Mouse (Mus musculus) CH12.LX (cell line): Measurements from ENCODE around the gene Stub1. TPM values are rescaled to one million over a fixed set of nuclear protein-coding genes. Genes with fewer than 3 reads are reported as not detected.

Source experiments
- DNase-seq: peaks from one replicate; pipeline ENCODE4 v3.0.0-alpha.2; 2013; ENCODE audit errors: extremely low read depth
- H3K27ac ChIP-seq: 2 replicates; pipeline ENCODE4 v1.5.1; 2012; ENCODE audit warnings: low read depth, mild to moderate bottlenecking, control low read depth, moderate library complexity; ENCODE audit not compliant: insufficient read depth
- H3K27me3 ChIP-seq: replicated peaks from 2 replicates; pipeline ENCODE3; 2012; ENCODE audit warnings: inconsistent platforms
- H3K36me3 ChIP-seq, 2 experiments: replicated peaks in 1 of 2; 2 replicates each; pipeline versions ENCODE3 to v1.6.1; 2012; ENCODE audit warnings: inconsistent platforms in 1 of 2, low read length in 1 of 2, mild to moderate bottlenecking in 1 of 2, mixed read lengths in 1 of 2, moderate library complexity in 1 of 2; ENCODE audit not compliant: control insufficient read depth in 1 of 2, insufficient read depth in 1 of 2
- H3K4me1 ChIP-seq, 2 experiments: 2 replicates each; pipeline ENCODE4 v1.6.1; 2012; ENCODE audit warnings: inconsistent platforms in 1 of 2, moderate library complexity in 1 of 2; ENCODE audit not compliant: insufficient read depth in 2 of 2, control insufficient read depth in 1 of 2
- H3K4me2 ChIP-seq: 2 replicates; pipeline ENCODE4 v1.6.1; 2012; ENCODE audit warnings: low read depth, mild to moderate bottlenecking, control low read depth; ENCODE audit not compliant: poor library complexity, insufficient read depth, severe bottlenecking
- H3K4me3 ChIP-seq, 3 experiments: fragments of 150-350 bp in 1 of 3; sonication (generic) in 1 of 3; replicated peaks in 1 of 3; 2 replicates each; pipeline versions ENCODE3 to v1.5.1; 2011 to 2012; ENCODE audit warnings: low read depth in 2 of 3, low read length in 2 of 3, mild to moderate bottlenecking in 2 of 3, moderate library complexity in 2 of 3, control low read depth in 1 of 3, improper control_type of control experiment in 1 of 3, inconsistent platforms in 1 of 3, mixed read lengths in 1 of 3; ENCODE audit not compliant: poor library complexity in 1 of 3
- H3K79me2 ChIP-seq: replicated peaks from 2 replicates; pipeline ENCODE4 v1.6.1; 2012; ENCODE audit warnings: mild to moderate bottlenecking, moderate library complexity; ENCODE audit not compliant: control insufficient read depth, poor library complexity, insufficient read depth, severe bottlenecking; ENCODE audit errors: extremely low read depth
- H3K9ac ChIP-seq: 2 replicates; pipeline ENCODE4 v1.6.1; 2012; ENCODE audit warnings: low read depth, mild to moderate bottlenecking, control low read depth, moderate library complexity; ENCODE audit not compliant: insufficient read depth
- H3K9me3 ChIP-seq: replicated peaks from 2 replicates; pipeline ENCODE3; 2012; ENCODE audit warnings: low read length, inconsistent platforms, mixed read lengths
- BHLHE40 ChIP-seq: IDR thresholded peaks from 2 replicates; pipeline ENCODE4 v1.6.1; 2011; ENCODE audit warnings: mild to moderate bottlenecking, low read depth, low read length, improper control_type of control experiment
- CHD2 ChIP-seq: IDR thresholded peaks from 2 replicates; pipeline ENCODE4 v1.6.1; 2011; ENCODE audit warnings: low read length, improper control_type of control experiment
- CTCF ChIP-seq, 2 experiments: IDR thresholded peaks in 1 of 2; conservative IDR thresholded peaks in 1 of 2; 2 replicates each; pipeline ENCODE4 v1.5.1; 2011 to 2012; ENCODE audit warnings: low read depth in 2 of 2, low read length in 2 of 2, improper control_type of control experiment in 1 of 2, inconsistent platforms in 1 of 2, mild to moderate bottlenecking in 1 of 2, moderate library complexity in 1 of 2
- GABPA ChIP-seq: IDR thresholded peaks from 2 replicates; pipeline ENCODE4 v1.6.1; 2012; ENCODE audit warnings: low read depth, low read length, improper control_type of control experiment, inconsistent platforms; ENCODE audit not compliant: insufficient replicate concordance
- HCFC1 ChIP-seq: IDR thresholded peaks from 2 replicates; pipeline ENCODE4 v1.6.1; 2012; ENCODE audit warnings: low read depth, mild to moderate bottlenecking, inconsistent platforms, low read length, improper control_type of control experiment
- IRF4 ChIP-seq: IDR thresholded peaks from 2 replicates; pipeline ENCODE4 v1.6.1; 2014; ENCODE audit warnings: low read depth, mild to moderate bottlenecking, inconsistent platforms, low read length, improper control_type of control experiment
- JUN ChIP-seq: IDR thresholded peaks from 2 replicates; pipeline ENCODE4 v1.6.1; 2011; ENCODE audit warnings: low read depth, mild to moderate bottlenecking, low read length, improper control_type of control experiment, moderate library complexity; ENCODE audit not compliant: insufficient read depth
- JUND ChIP-seq: conservative IDR thresholded peaks from 2 replicates; pipeline ENCODE4 v1.6.1; 2011; ENCODE audit warnings: low read depth, low read length, improper control_type of control experiment
- MAFK ChIP-seq: IDR thresholded peaks from 2 replicates; pipeline ENCODE4 v1.6.1; 2011; ENCODE audit warnings: low read length, improper control_type of control experiment; ENCODE audit not compliant: insufficient replicate concordance
- MAZ ChIP-seq: IDR thresholded peaks from 2 replicates; pipeline ENCODE4 v1.6.1; 2012; ENCODE audit warnings: low read depth, mild to moderate bottlenecking, inconsistent platforms, low read length, improper control_type of control experiment, moderate library complexity
- MEF2A ChIP-seq: IDR thresholded peaks from 2 replicates; pipeline ENCODE4 v1.6.1; 2014; ENCODE audit warnings: low read depth, mild to moderate bottlenecking, inconsistent platforms, low read length, improper control_type of control experiment, borderline replicate concordance
- MXI1 ChIP-seq: IDR thresholded peaks from 2 replicates; pipeline ENCODE4 v1.6.1; 2011; ENCODE audit warnings: mild to moderate bottlenecking, low read depth, low read length, improper control_type of control experiment
- PAX5 ChIP-seq: IDR thresholded peaks from 2 replicates; pipeline ENCODE4 v1.6.1; 2012; ENCODE audit warnings: low read length, inconsistent platforms, mixed read lengths
- RAD21 ChIP-seq: IDR thresholded peaks from 2 replicates; pipeline ENCODE4 v1.6.1; 2011; ENCODE audit warnings: low read depth, mild to moderate bottlenecking, low read length, improper control_type of control experiment, moderate library complexity
- RCOR1 ChIP-seq: conservative IDR thresholded peaks from 2 replicates; pipeline ENCODE4 v1.6.1; 2012; ENCODE audit warnings: low read depth, mild to moderate bottlenecking, inconsistent platforms, low read length, improper control_type of control experiment
- TBP ChIP-seq: conservative IDR thresholded peaks from 2 replicates; pipeline ENCODE4 v1.6.1; 2011; ENCODE audit warnings: low read depth, low read length, improper control_type of control experiment
- TCF12 ChIP-seq: IDR thresholded peaks from 2 replicates; pipeline ENCODE4 v1.6.1; 2014; ENCODE audit warnings: low read depth, mild to moderate bottlenecking, inconsistent platforms, low read length, improper control_type of control experiment
- USF2 ChIP-seq: conservative IDR thresholded peaks from 2 replicates; pipeline ENCODE4 v1.6.1; 2011; ENCODE audit warnings: low read depth, low read length, improper control_type of control experiment
- ZKSCAN1 ChIP-seq: IDR thresholded peaks from 2 replicates; pipeline ENCODE4 v1.6.1; 2012; ENCODE audit warnings: low read depth, inconsistent platforms, low read length, improper control_type of control experiment, borderline replicate concordance
- ZNF384 ChIP-seq: IDR thresholded peaks from 2 replicates; pipeline ENCODE4 v1.6.1; 2012; ENCODE audit warnings: low read depth, low read length, improper control_type of control experiment, inconsistent platforms
- dilution Hi-C: fragments of 300-500 bp; cut with MboI; formaldehyde crosslinking; loops from 2 replicates; pipeline ENCODE4 v1.14.3; 2020; ENCODE audit warnings: low sequenced_read_pairs; ENCODE audit not compliant: extremely low pct_unique_long_range_greater_than_20kb, extremely low pct_ligation_motif_present
- in situ Hi-C: fragments of 300-500 bp; cut with MboI; formaldehyde crosslinking; loops from 3 replicates; pipeline ENCODE4 v1.14.3; 2019; ENCODE audit warnings: low sequenced_read_pairs, low pct_ligation_motif_present, low pct_unique_long_range_greater_than_20kb, mixed read lengths
- polyA plus RNA-seq: library from polyadenylated mRNA; unstranded; fragments of >175 nt; gene quantifications from 2 replicates; pipeline ENCODE4 v1.2.1, GENCODE M21; 2012; ENCODE audit warnings: low read depth; ENCODE audit not compliant: insufficient read length
- total RNA-seq, 2 experiments: library from RNA; depleted of rRNA; stranded (reverse); fragments of 300-350 nt in 1 of 2; fragments of >200 nt in 1 of 2; gene quantifications; 2 replicates each; pipeline ENCODE4 v1.2.3; 2012 to 2014

Gene Stub1
- total and polyA plus RNA-seq, 3 experiments: 62.9 to 98.3 (median 84.8) TPM

- H3K9ac ChIP-seq: no peak overlapping the region
- H3K27ac ChIP-seq: no peak overlapping the region
- in situ Hi-C loops (loop anchor here (10.0 kb wide), 1 partner anchor 60 kb away; the partner anchor contains the start of gene Mslnl), dilution Hi-C loops (no loop called here)
- H3K27me3 ChIP-seq: peaks cover 17% of the 10 kb centered on the region
- H3K9me3 ChIP-seq: peaks cover 2% of the 10 kb centered on the region
- no peak for DNase-seq
- no peak overlapping the region for H3K4me2 ChIP-seq
- 0 out of 2 replicates have a peak, but pooled peaks cover 3% of the 10 kb centered on the region for H3K79me2 ChIP-seq
- H3K36me3 ChIP-seq: peaks cover 0 to 15% of the 10 kb centered on the region in 2 experiments
- no peak overlapping the region for H3K4me3 ChIP-seq
- peaks cover 14 to 35% of the 10 kb centered on the region in 2 experiments for H3K4me1 ChIP-seq
- TF ChIP-seq CHD2 (no peak), IRF4 (no peak), BHLHE40 (no peak), HCFC1 (no peak), PAX5 (no peak), GABPA (no peak)
Observed at GRCm38 (mm10) chr17:25794998-25795397, 38.2 kb downstream of the Stub1 start.

GRCm38 (mm10) chr17:25794197-25794596 lies 39.0 kb downstream of the Stub1 start:
- dilution Hi-C loops: no loop called here
- Histone ChIP-seq H3K9ac (no peak overlapping the region), H3K9me3 (peaks cover 2% of the 10 kb centered on the region), H3K79me2 (0 out of 2 replicates have a peak, but pooled peaks cover 3% of the 10 kb centered on the region), H3K27ac (no peak overlapping the region), H3K4me1 (peaks cover 14 to 35% of the 10 kb centered on the region in 2 experiments), H3K4me3 (no peak overlapping the region), H3K27me3 (peaks cover 12% of the 10 kb centered on the region), H3K36me3 (peaks cover 4 to 23% of the 10 kb centered on the region in 2 experiments), H3K4me2 (no peak overlapping the region)
- in situ Hi-C loops: loop anchor here (10.0 kb wide), 1 partner anchor 59 kb away; the partner anchor contains the start of gene Mslnl
- DNase-seq: no peak
- TF ChIP-seq CTCF (conservative IDR thresholded peaks at IDR 0.05 in 1 of 2, IDR thresholded peaks at IDR 0.05 in 1 of 2; ENCODE audit: low read depth in 2 of 2, low read length in 2 of 2) (no peak), TCF12 (no peak), RCOR1 (no peak), TBP (no peak), MEF2A (no peak), BHLHE40 (no peak), GABPA (no peak), RAD21 (no peak), IRF4 (no peak), MXI1 (no peak), JUN (no peak), CHD2 (no peak), MAZ (no peak), USF2 (no peak), ZNF384 (no peak), MAFK (no peak), ZKSCAN1 (no peak), JUND (no peak)
